Mouse (Mus musculus): ENCODE data around the gene Thap11. TPM values are rescaled to one million over a fixed set of nuclear protein-coding genes. Genes with fewer than 3 reads are reported as not detected.

Thap11 gene
- polyA plus RNA-seq, 1 experiment from 2014 or later: 96.3 TPM

Other genes starting within 250 kb of the Thap11 start
- gene Ripor1, start 249.9 kb upstream of the Thap11 start, polyA plus RNA-seq (2016; fragmentation: Nextera tagmentation; extraction: Ambion mirVana): 11.3 and 16.8 TPM in 2 replicates
- gene Ctcf, start 218.6 kb upstream of the Thap11 start, polyA plus RNA-seq (2016; fragmentation: Nextera tagmentation; extraction: Ambion mirVana): 149 and 160 TPM in 2 replicates
- gene Agrp, start 217.7 kb upstream of the Thap11 start, polyA plus RNA-seq (2016; fragmentation: Nextera tagmentation; extraction: Ambion mirVana): 0.97 and 1.4 TPM in 2 replicates
- gene Carmil2, start 168.9 kb upstream of the Thap11 start, polyA plus RNA-seq (2016; fragmentation: Nextera tagmentation; extraction: Ambion mirVana): 0.58 and 0.59 TPM in 2 replicates
- gene Acd, start 154.0 kb upstream of the Thap11 start, polyA plus RNA-seq (2016; fragmentation: Nextera tagmentation; extraction: Ambion mirVana): 75.3 and 76.7 TPM in 2 replicates
- gene Pard6a, start 154.0 kb upstream of the Thap11 start, polyA plus RNA-seq (2016; fragmentation: Nextera tagmentation; extraction: Ambion mirVana): 14.6 and 16.1 TPM in 2 replicates
- 0.25 TPM in 1 of 2 replicates, not detected in the other for gene 4933405L10Rik, start 147.5 kb upstream of the Thap11 start, polyA plus RNA-seq (2016; fragmentation: Nextera tagmentation; extraction: Ambion mirVana)
- 34.9 and 35.9 TPM in 2 replicates for gene Enkd1, start 146.9 kb upstream of the Thap11 start, polyA plus RNA-seq (2016; fragmentation: Nextera tagmentation; extraction: Ambion mirVana)
- 29.0 and 30.2 TPM in 2 replicates for gene Gfod2, start 96.5 kb upstream of the Thap11 start, polyA plus RNA-seq (2016; fragmentation: Nextera tagmentation; extraction: Ambion mirVana)
- 14.9 and 17.2 TPM in 2 replicates for gene Ranbp10, start 27.8 kb upstream of the Thap11 start, polyA plus RNA-seq (2016; fragmentation: Nextera tagmentation; extraction: Ambion mirVana)
- gene Tsnaxip1, start 27.4 kb upstream of the Thap11 start, polyA plus RNA-seq (2016; fragmentation: Nextera tagmentation; extraction: Ambion mirVana): 0.17 and 0.56 TPM in 2 replicates
- 55.3 and 59.2 TPM in 2 replicates for gene Cenpt, start 1.9 kb upstream of the Thap11 start, polyA plus RNA-seq (2016; fragmentation: Nextera tagmentation; extraction: Ambion mirVana)
- gene Nutf2, start 5.4 kb downstream of the Thap11 start, polyA plus RNA-seq (2016; fragmentation: Nextera tagmentation; extraction: Ambion mirVana): 253 and 266 TPM in 2 replicates
- gene Edc4, start 25.7 kb downstream of the Thap11 start, polyA plus RNA-seq (2016; fragmentation: Nextera tagmentation; extraction: Ambion mirVana): 72.0 and 75.7 TPM in 2 replicates
- 0.38 and 0.77 TPM in 2 replicates for gene Nrn1l, start 38.4 kb downstream of the Thap11 start, polyA plus RNA-seq (2016; fragmentation: Nextera tagmentation; extraction: Ambion mirVana)
- 43.0 and 48.2 TPM in 2 replicates for gene Pskh1, start 45.3 kb downstream of the Thap11 start, polyA plus RNA-seq (2016; fragmentation: Nextera tagmentation; extraction: Ambion mirVana)
- 1.3 and 1.6 TPM in 2 replicates for gene Ctrl, start 78.7 kb downstream of the Thap11 start, polyA plus RNA-seq (2016; fragmentation: Nextera tagmentation; extraction: Ambion mirVana)
- gene Psmb10, start 83.3 kb downstream of the Thap11 start, polyA plus RNA-seq (2016; fragmentation: Nextera tagmentation; extraction: Ambion mirVana): 24.1 and 26.9 TPM in 2 replicates
- gene Lcat, start 88.2 kb downstream of the Thap11 start, polyA plus RNA-seq (2016; fragmentation: Nextera tagmentation; extraction: Ambion mirVana): 2.2 and 2.3 TPM in 2 replicates
- gene Slc12a4, start 111.0 kb downstream of the Thap11 start, polyA plus RNA-seq (2016; fragmentation: Nextera tagmentation; extraction: Ambion mirVana): 35.5 and 42.8 TPM in 2 replicates
- not detected in 2 replicates for gene Dpep3, start 124.3 kb downstream of the Thap11 start, polyA plus RNA-seq (2016; fragmentation: Nextera tagmentation; extraction: Ambion mirVana)
- gene Dus2, start 136.2 kb downstream of the Thap11 start, polyA plus RNA-seq (2016; fragmentation: Nextera tagmentation; extraction: Ambion mirVana): 23.8 and 24.4 TPM in 2 replicates
- 0.26 TPM in 1 of 2 replicates, not detected in the other for gene Dpep2nb, start 150.8 kb downstream of the Thap11 start, polyA plus RNA-seq (2016; fragmentation: Nextera tagmentation; extraction: Ambion mirVana)
- gene Ddx28, start 156.8 kb downstream of the Thap11 start, polyA plus RNA-seq (2016; fragmentation: Nextera tagmentation; extraction: Ambion mirVana): 21.0 and 22.9 TPM in 2 replicates
- 9.1 and 9.2 TPM in 2 replicates for gene Nfatc3, start 203.7 kb downstream of the Thap11 start, polyA plus RNA-seq (2016; fragmentation: Nextera tagmentation; extraction: Ambion mirVana)